Mouse (Mus musculus) CH12.LX (cell line): ENCODE results near the gene Col6a6. TPM values are rescaled to one million over a fixed set of nuclear protein-coding genes. Genes with fewer than 3 reads are reported as not detected.

ENCODE experiments used
- DNase-seq: peaks from one replicate; pipeline ENCODE4 v3.0.0-alpha.2; 2013; ENCODE audit errors: extremely low read depth
- H3K27ac ChIP-seq: 2 replicates; pipeline ENCODE4 v1.5.1; 2012; ENCODE audit warnings: low read depth, mild to moderate bottlenecking, control low read depth, moderate library complexity; ENCODE audit not compliant: insufficient read depth
- H3K27me3 ChIP-seq: replicated peaks from 2 replicates; pipeline ENCODE3; 2012; ENCODE audit warnings: inconsistent platforms
- H3K36me3 ChIP-seq, 2 experiments: replicated peaks in 1 of 2; 2 replicates each; pipeline versions ENCODE3 to v1.6.1; 2012; ENCODE audit warnings: inconsistent platforms in 1 of 2, low read length in 1 of 2, mild to moderate bottlenecking in 1 of 2, mixed read lengths in 1 of 2, moderate library complexity in 1 of 2; ENCODE audit not compliant: control insufficient read depth in 1 of 2, insufficient read depth in 1 of 2
- H3K4me1 ChIP-seq, 2 experiments: 2 replicates each; pipeline ENCODE4 v1.6.1; 2012; ENCODE audit warnings: inconsistent platforms in 1 of 2, moderate library complexity in 1 of 2; ENCODE audit not compliant: insufficient read depth in 2 of 2, control insufficient read depth in 1 of 2
- H3K4me2 ChIP-seq: 2 replicates; pipeline ENCODE4 v1.6.1; 2012; ENCODE audit warnings: low read depth, mild to moderate bottlenecking, control low read depth; ENCODE audit not compliant: poor library complexity, insufficient read depth, severe bottlenecking
- H3K4me3 ChIP-seq, 3 experiments: fragments of 150-350 bp in 1 of 3; sonication (generic) in 1 of 3; replicated peaks in 1 of 3; 2 replicates each; pipeline versions ENCODE3 to v1.5.1; 2011 to 2012; ENCODE audit warnings: low read depth in 2 of 3, low read length in 2 of 3, mild to moderate bottlenecking in 2 of 3, moderate library complexity in 2 of 3, control low read depth in 1 of 3, improper control_type of control experiment in 1 of 3, inconsistent platforms in 1 of 3, mixed read lengths in 1 of 3; ENCODE audit not compliant: poor library complexity in 1 of 3
- H3K79me2 ChIP-seq: replicated peaks from 2 replicates; pipeline ENCODE4 v1.6.1; 2012; ENCODE audit warnings: mild to moderate bottlenecking, moderate library complexity; ENCODE audit not compliant: control insufficient read depth, poor library complexity, insufficient read depth, severe bottlenecking; ENCODE audit errors: extremely low read depth
- H3K9ac ChIP-seq: 2 replicates; pipeline ENCODE4 v1.6.1; 2012; ENCODE audit warnings: low read depth, mild to moderate bottlenecking, control low read depth, moderate library complexity; ENCODE audit not compliant: insufficient read depth
- H3K9me3 ChIP-seq: replicated peaks from 2 replicates; pipeline ENCODE3; 2012; ENCODE audit warnings: low read length, inconsistent platforms, mixed read lengths
- BHLHE40 ChIP-seq: IDR thresholded peaks from 2 replicates; pipeline ENCODE4 v1.6.1; 2011; ENCODE audit warnings: mild to moderate bottlenecking, low read depth, low read length, improper control_type of control experiment
- CHD1 ChIP-seq: IDR thresholded peaks from 2 replicates; pipeline ENCODE4 v1.6.1; 2012; ENCODE audit warnings: low read depth, low read length, improper control_type of control experiment, inconsistent platforms
- CHD2 ChIP-seq: IDR thresholded peaks from 2 replicates; pipeline ENCODE4 v1.6.1; 2011; ENCODE audit warnings: low read length, improper control_type of control experiment
- E2F4 ChIP-seq: IDR thresholded peaks from 2 replicates; pipeline ENCODE4 v1.6.1; 2011; ENCODE audit warnings: low read depth, low read length, improper control_type of control experiment; ENCODE audit not compliant: insufficient replicate concordance
- EP300 ChIP-seq: IDR thresholded peaks from 2 replicates; pipeline ENCODE4 v1.6.1; 2011; ENCODE audit warnings: low read length, improper control_type of control experiment
- GABPA ChIP-seq: IDR thresholded peaks from 2 replicates; pipeline ENCODE4 v1.6.1; 2012; ENCODE audit warnings: low read depth, low read length, improper control_type of control experiment, inconsistent platforms; ENCODE audit not compliant: insufficient replicate concordance
- HCFC1 ChIP-seq: IDR thresholded peaks from 2 replicates; pipeline ENCODE4 v1.6.1; 2012; ENCODE audit warnings: low read depth, mild to moderate bottlenecking, inconsistent platforms, low read length, improper control_type of control experiment
- JUN ChIP-seq: IDR thresholded peaks from 2 replicates; pipeline ENCODE4 v1.6.1; 2011; ENCODE audit warnings: low read depth, mild to moderate bottlenecking, low read length, improper control_type of control experiment, moderate library complexity; ENCODE audit not compliant: insufficient read depth
- JUND ChIP-seq: conservative IDR thresholded peaks from 2 replicates; pipeline ENCODE4 v1.6.1; 2011; ENCODE audit warnings: low read depth, low read length, improper control_type of control experiment
- MAX ChIP-seq: IDR thresholded peaks from 2 replicates; pipeline ENCODE4 v1.6.1; 2011; ENCODE audit warnings: low read length, improper control_type of control experiment
- MEF2A ChIP-seq: IDR thresholded peaks from 2 replicates; pipeline ENCODE4 v1.6.1; 2014; ENCODE audit warnings: low read depth, mild to moderate bottlenecking, inconsistent platforms, low read length, improper control_type of control experiment, borderline replicate concordance
- MXI1 ChIP-seq: IDR thresholded peaks from 2 replicates; pipeline ENCODE4 v1.6.1; 2011; ENCODE audit warnings: mild to moderate bottlenecking, low read depth, low read length, improper control_type of control experiment
- MYC ChIP-seq: IDR thresholded peaks from 2 replicates; pipeline ENCODE4 v1.6.1; 2011; ENCODE audit warnings: low read depth, mild to moderate bottlenecking, improper control_type of control experiment, low read length
- NELFE ChIP-seq: IDR thresholded peaks from 2 replicates; pipeline ENCODE4 v1.6.1; 2011; ENCODE audit warnings: low read depth, low read length, improper control_type of control experiment
- NRF1 ChIP-seq: IDR thresholded peaks from 2 replicates; pipeline ENCODE4 v1.6.1; 2014; ENCODE audit warnings: low read depth, mild to moderate bottlenecking, inconsistent platforms, low read length, improper control_type of control experiment, moderate library complexity
- POLR2A ChIP-seq: IDR thresholded peaks from 2 replicates; pipeline ENCODE4 v1.6.1; 2011; ENCODE audit warnings: low read depth, mild to moderate bottlenecking, improper control_type of control experiment, low read length
- POLR2AphosphoS2 ChIP-seq: IDR thresholded peaks from 2 replicates; pipeline ENCODE4 v1.6.1; 2011; ENCODE audit warnings: low read depth, low read length, improper control_type of control experiment
- RAD21 ChIP-seq: IDR thresholded peaks from 2 replicates; pipeline ENCODE4 v1.6.1; 2011; ENCODE audit warnings: low read depth, mild to moderate bottlenecking, low read length, improper control_type of control experiment, moderate library complexity
- RCOR1 ChIP-seq: conservative IDR thresholded peaks from 2 replicates; pipeline ENCODE4 v1.6.1; 2012; ENCODE audit warnings: low read depth, mild to moderate bottlenecking, inconsistent platforms, low read length, improper control_type of control experiment
- SIN3A ChIP-seq: IDR thresholded peaks from 2 replicates; pipeline ENCODE4 v1.6.1; 2012; ENCODE audit warnings: low read length, improper control_type of control experiment, inconsistent platforms
- SMC3 ChIP-seq: IDR thresholded peaks from 2 replicates; pipeline ENCODE4 v1.6.1; 2011; ENCODE audit warnings: low read depth, low read length, improper control_type of control experiment
- TBP ChIP-seq: conservative IDR thresholded peaks from 2 replicates; pipeline ENCODE4 v1.6.1; 2011; ENCODE audit warnings: low read depth, low read length, improper control_type of control experiment
- TCF12 ChIP-seq: IDR thresholded peaks from 2 replicates; pipeline ENCODE4 v1.6.1; 2014; ENCODE audit warnings: low read depth, mild to moderate bottlenecking, inconsistent platforms, low read length, improper control_type of control experiment
- USF1 ChIP-seq: IDR thresholded peaks from 2 replicates; pipeline ENCODE4 v1.6.1; 2014; ENCODE audit warnings: low read depth, mild to moderate bottlenecking, inconsistent platforms, low read length, improper control_type of control experiment
- USF2 ChIP-seq: conservative IDR thresholded peaks from 2 replicates; pipeline ENCODE4 v1.6.1; 2011; ENCODE audit warnings: low read depth, low read length, improper control_type of control experiment
- ZC3H11A ChIP-seq: IDR thresholded peaks from 2 replicates; pipeline ENCODE4 v1.6.1; 2012; ENCODE audit warnings: low read depth, mild to moderate bottlenecking, inconsistent platforms, low read length, improper control_type of control experiment
- ZKSCAN1 ChIP-seq: IDR thresholded peaks from 2 replicates; pipeline ENCODE4 v1.6.1; 2012; ENCODE audit warnings: low read depth, inconsistent platforms, low read length, improper control_type of control experiment, borderline replicate concordance
- ZMIZ1 ChIP-seq: IDR thresholded peaks from 2 replicates; pipeline ENCODE4 v1.6.1; 2012; ENCODE audit warnings: low read depth, mild to moderate bottlenecking, inconsistent platforms, low read length, improper control_type of control experiment
- ZNF384 ChIP-seq: IDR thresholded peaks from 2 replicates; pipeline ENCODE4 v1.6.1; 2012; ENCODE audit warnings: low read depth, low read length, improper control_type of control experiment, inconsistent platforms
- dilution Hi-C: fragments of 300-500 bp; cut with MboI; formaldehyde crosslinking; loops from 2 replicates; pipeline ENCODE4 v1.14.3; 2020; ENCODE audit warnings: low sequenced_read_pairs; ENCODE audit not compliant: extremely low pct_unique_long_range_greater_than_20kb, extremely low pct_ligation_motif_present
- in situ Hi-C: fragments of 300-500 bp; cut with MboI; formaldehyde crosslinking; loops from 3 replicates; pipeline ENCODE4 v1.14.3; 2019; ENCODE audit warnings: low sequenced_read_pairs, low pct_ligation_motif_present, low pct_unique_long_range_greater_than_20kb, mixed read lengths
- polyA plus RNA-seq: library from polyadenylated mRNA; unstranded; fragments of >175 nt; gene quantifications from 2 replicates; pipeline ENCODE4 v1.2.1, GENCODE M21; 2012; ENCODE audit warnings: low read depth; ENCODE audit not compliant: insufficient read length
- total RNA-seq, 2 experiments: library from RNA; depleted of rRNA; stranded (reverse); fragments of 300-350 nt in 1 of 2; fragments of >200 nt in 1 of 2; gene quantifications; 2 replicates each; pipeline ENCODE4 v1.2.3; 2012 to 2014

Col6a6 gene
- total and polyA plus RNA-seq, 3 experiments, result not detected

DNA sequence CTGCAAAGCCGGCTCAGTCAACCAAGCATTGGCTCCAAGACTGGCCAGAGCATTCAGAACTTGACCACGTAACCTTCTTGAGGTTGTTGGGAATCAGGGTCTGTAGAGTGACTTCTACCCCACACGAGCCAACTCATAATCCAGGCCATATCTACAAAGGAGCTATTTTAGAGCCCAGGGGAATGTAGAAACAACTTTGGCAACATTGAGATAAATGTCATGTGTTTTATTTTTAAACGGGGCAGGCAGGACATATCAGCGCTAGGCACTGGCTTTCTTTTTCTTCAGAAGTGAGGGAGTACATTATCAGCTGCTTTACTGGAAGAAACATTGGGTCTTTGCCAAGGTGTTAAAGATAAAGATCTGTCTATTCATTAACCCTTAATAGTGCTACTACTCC lies 36.1 kb downstream of the Col6a6 start:
- Histone ChIP-seq H3K27ac (no peak overlapping the region), H3K4me2 (no peak overlapping the region), H3K9ac (no peak overlapping the region), H3K9me3 (no peaks in the 10 kb centered on the region), H3K36me3 (no peaks in the 10 kb centered on the region), H3K79me2 (no peaks in the 10 kb centered on the region), H3K27me3 (peaks cover 63% of the 10 kb centered on the region), H3K4me3 (no peak overlapping the region), H3K4me1 (no peaks in the 10 kb centered on the region)
- in situ Hi-C loops, result no loop called here
- dilution Hi-C loops, result no loop called here
- DNase-seq, result no peak
- TF ChIP-seq USF1, result no peak
- TF ChIP-seq JUND, result no peak
- TF ChIP-seq MXI1, result no peak
- no peak for TF ChIP-seq MAX
- TF ChIP-seq JUN, result no peak
- TF ChIP-seq GABPA, result no peak
- TF ChIP-seq ZC3H11A, result no peak
- TF ChIP-seq BHLHE40, result no peak
- no peak for TF ChIP-seq MEF2A
- no peak for TF ChIP-seq MYC
- no peak for TF ChIP-seq SIN3A
- no peak for TF ChIP-seq CHD2
- no peak for TF ChIP-seq RAD21
- TF ChIP-seq ZMIZ1, result no peak
- TF ChIP-seq USF2, result no peak
- no peak for TF ChIP-seq RCOR1
- TF ChIP-seq SMC3, result no peak
- no peak for TF ChIP-seq HCFC1
- TF ChIP-seq TBP, result no peak

DNA sequence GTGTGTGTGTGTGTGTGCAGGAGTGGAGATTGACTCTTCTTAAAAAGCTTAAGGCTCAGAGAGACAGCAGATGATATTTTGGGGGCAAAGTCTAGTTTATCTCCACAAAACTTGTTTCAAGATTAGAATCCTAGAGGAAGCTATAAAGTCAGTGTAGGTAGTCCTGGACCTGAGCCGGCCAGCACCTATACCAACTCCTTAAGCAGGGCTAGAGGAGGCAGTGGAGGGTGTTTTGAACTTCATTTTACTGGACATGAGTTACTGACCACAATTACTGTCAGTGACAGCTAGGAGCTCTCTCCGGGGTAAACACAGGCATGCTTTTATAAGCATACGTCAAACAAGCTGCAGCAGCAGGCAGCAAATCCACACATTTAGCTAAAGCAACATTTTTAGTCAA lies 39.8 kb downstream of the Col6a6 start:
- H3K27me3 ChIP-seq, result peaks cover 51% of the 10 kb centered on the region
- H3K27ac ChIP-seq, result no peak overlapping the region
- H3K9ac ChIP-seq, result no peak overlapping the region
- dilution Hi-C loops, result no loop called here
- peaks cover 2% of the 10 kb centered on the region for H3K9me3 ChIP-seq
- TF ChIP-seq E2F4, result no peak
- no peak for TF ChIP-seq JUN
- TF ChIP-seq ZMIZ1, result no peak
- TF ChIP-seq CHD1, result no peak
- no peak for TF ChIP-seq EP300
- TF ChIP-seq NELFE, result no peak
- no peak for TF ChIP-seq TCF12
- TF ChIP-seq SIN3A, result no peak
- no peak for TF ChIP-seq SMC3
- no peak for TF ChIP-seq POLR2A
- no peak for TF ChIP-seq NRF1
- TF ChIP-seq ZNF384, result no peak
- no peak for TF ChIP-seq MAX
- no peak for TF ChIP-seq ZKSCAN1
- TF ChIP-seq TBP, result no peak
- no peak for TF ChIP-seq HCFC1
- TF ChIP-seq MEF2A, result no peak
- no peak for TF ChIP-seq POLR2AphosphoS2
- TF ChIP-seq USF1, result no peak
- TF ChIP-seq BHLHE40, result no peak
- H3K4me3 ChIP-seq, result no peak overlapping the region
- no peaks in the 10 kb centered on the region for H3K79me2 ChIP-seq
- no peak overlapping the region for H3K4me2 ChIP-seq
- no peaks in the 10 kb centered on the region for H3K4me1 ChIP-seq
- H3K36me3 ChIP-seq, result no peaks in the 10 kb centered on the region
- in situ Hi-C loops, result no loop called here
- no peak for DNase-seq
